Mouse (Mus musculus): ENCODE measurements at regions not wholly inside any gene's neighbourhood (a gene's known extent, or its start where the extent isn't known, plus 50 kb on each side); places are given as distances from the start of the nearest gene placed in this dataset.

DNA sequence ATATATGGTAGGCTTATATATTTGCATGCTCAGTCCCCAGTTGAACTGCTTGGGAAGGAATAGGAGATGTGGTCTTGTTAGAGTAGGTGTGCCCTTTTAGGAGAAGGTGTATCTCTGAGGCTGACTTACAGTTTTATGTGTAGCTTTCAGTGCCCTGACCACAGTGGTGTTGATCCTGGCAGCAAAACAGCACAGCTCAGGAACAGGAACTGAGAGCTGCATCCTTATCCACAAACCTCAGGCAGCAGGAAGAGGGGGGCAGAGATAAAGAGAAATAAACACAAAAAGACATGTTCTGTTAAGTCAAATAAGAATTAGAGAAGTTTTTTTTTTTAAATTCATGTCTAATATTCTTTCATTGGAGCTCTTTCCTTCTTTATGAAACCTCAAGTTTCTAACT lies 487.4 kb upstream of the Lrrc4c start:
- DNase-seq (ENCODE audit: low read depth): peak; percentile 17

DNA sequence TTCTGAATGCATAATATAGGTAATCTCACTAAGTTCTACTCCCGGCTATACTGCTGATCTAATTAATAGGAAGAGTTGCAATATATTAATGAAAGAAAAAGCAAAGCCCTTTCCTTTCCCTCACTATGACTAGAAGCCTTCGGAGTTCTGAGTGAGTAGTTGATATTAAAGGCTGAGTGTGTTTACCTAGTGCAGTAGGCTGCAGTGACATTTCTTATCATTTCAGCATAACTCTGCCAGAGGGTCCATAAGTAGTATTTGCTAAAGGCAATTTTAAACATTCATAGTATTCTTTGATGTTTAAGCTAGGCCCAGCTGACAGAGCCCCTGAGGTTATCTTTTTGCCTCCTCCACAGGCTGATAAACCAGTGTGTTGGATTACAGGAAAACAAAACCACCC lies 484.5 kb upstream of the Lrrc4c start:
- DNase-seq (ENCODE audit: low read depth): no peak

DNA sequence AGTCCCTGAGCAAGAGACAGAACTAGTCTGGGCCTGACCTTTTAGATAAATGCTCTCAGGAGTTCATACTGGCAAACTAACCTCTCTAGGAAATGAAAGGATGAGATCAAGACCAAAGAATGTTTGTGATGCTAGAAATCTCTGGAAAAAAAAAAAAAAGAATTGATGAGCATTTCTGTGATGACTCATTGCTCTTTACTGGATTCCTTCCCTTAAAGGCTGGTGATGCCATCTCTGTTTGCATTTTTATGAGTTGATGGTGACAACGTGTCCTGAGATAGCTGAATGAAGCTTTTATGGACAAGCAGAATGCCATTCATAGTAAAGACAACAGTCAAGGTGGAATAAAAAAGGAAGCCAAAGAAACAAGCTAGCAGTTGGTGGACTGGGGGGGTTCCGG lies 478.4 kb upstream of the Lrrc4c start:
- no peak for DNase-seq (ENCODE audit: low read depth)

All from 416B (cell line).